Mouse (Mus musculus): ENCODE measurements around the gene Fbp2.

DNA sequence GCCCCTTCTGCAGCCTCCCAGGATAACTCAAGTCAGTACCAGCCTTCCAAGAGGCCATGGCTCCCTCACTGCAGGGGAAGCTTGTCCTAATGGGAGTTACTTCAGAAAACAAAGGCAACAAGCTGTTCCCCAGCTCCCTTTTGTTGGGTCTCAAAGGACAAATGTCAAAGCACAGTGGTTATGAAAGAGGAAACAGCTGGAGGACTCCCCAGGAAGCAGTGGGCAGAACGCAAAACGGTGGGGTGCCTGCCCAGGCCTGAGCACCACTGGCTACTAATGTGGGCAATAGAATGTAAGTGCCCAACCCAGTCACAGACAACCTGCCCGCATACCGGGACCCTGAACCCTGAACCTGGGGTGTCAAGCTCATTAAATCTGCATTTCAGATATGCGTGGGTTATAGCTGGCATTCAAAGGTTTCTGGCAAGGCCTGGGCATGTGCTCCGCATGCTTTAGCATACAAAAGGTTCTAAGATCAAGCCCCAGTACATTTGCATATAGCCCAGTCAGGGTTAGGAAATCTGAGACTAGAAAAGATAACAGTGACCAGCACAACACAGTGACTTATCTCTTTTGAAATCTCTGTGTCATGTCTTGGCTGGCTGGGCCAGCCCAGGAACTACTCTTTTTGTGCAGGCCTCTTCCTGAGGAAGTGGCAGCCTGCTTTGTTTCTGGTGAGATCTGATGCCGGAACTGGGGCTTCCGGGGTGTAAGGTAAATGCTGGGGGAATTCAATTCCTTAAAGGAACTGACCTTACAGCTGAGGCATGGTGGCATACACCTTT is 21.8 kb upstream of the Fbp2 start:
- TF ChIP-seq EP300 (IDR thresholded peaks at IDR 0.05; ENCODE audit: low read depth) (no peak), CTCF (IDR thresholded peaks at IDR 0.05; ENCODE audit: low read depth) (no peak)
